Mouse (Mus musculus) CH12.LX (cell line): Measurements from ENCODE around the gene Kbtbd7. TPM values are rescaled to one million over a fixed set of nuclear protein-coding genes. Genes with fewer than 3 reads are reported as not detected.

ENCODE experiments used
- DNase-seq: peaks from one replicate; pipeline ENCODE4 v3.0.0-alpha.2; 2013; ENCODE audit errors: extremely low read depth
- H3K27ac ChIP-seq: 2 replicates; pipeline ENCODE4 v1.5.1; 2012; ENCODE audit warnings: low read depth, mild to moderate bottlenecking, control low read depth, moderate library complexity; ENCODE audit not compliant: insufficient read depth
- H3K27me3 ChIP-seq: replicated peaks from 2 replicates; pipeline ENCODE3; 2012; ENCODE audit warnings: inconsistent platforms
- H3K36me3 ChIP-seq, 2 experiments: replicated peaks in 1 of 2; 2 replicates each; pipeline versions ENCODE3 to v1.6.1; 2012; ENCODE audit warnings: inconsistent platforms in 1 of 2, low read length in 1 of 2, mild to moderate bottlenecking in 1 of 2, mixed read lengths in 1 of 2, moderate library complexity in 1 of 2; ENCODE audit not compliant: control insufficient read depth in 1 of 2, insufficient read depth in 1 of 2
- H3K4me1 ChIP-seq, 2 experiments: 2 replicates each; pipeline ENCODE4 v1.6.1; 2012; ENCODE audit warnings: inconsistent platforms in 1 of 2, moderate library complexity in 1 of 2; ENCODE audit not compliant: insufficient read depth in 2 of 2, control insufficient read depth in 1 of 2
- H3K4me2 ChIP-seq: 2 replicates; pipeline ENCODE4 v1.6.1; 2012; ENCODE audit warnings: low read depth, mild to moderate bottlenecking, control low read depth; ENCODE audit not compliant: poor library complexity, insufficient read depth, severe bottlenecking
- H3K4me3 ChIP-seq, 3 experiments: fragments of 150-350 bp in 1 of 3; sonication (generic) in 1 of 3; replicated peaks in 1 of 3; 2 replicates each; pipeline versions ENCODE3 to v1.5.1; 2011 to 2012; ENCODE audit warnings: low read depth in 2 of 3, low read length in 2 of 3, mild to moderate bottlenecking in 2 of 3, moderate library complexity in 2 of 3, control low read depth in 1 of 3, improper control_type of control experiment in 1 of 3, inconsistent platforms in 1 of 3, mixed read lengths in 1 of 3; ENCODE audit not compliant: poor library complexity in 1 of 3
- H3K79me2 ChIP-seq: replicated peaks from 2 replicates; pipeline ENCODE4 v1.6.1; 2012; ENCODE audit warnings: mild to moderate bottlenecking, moderate library complexity; ENCODE audit not compliant: control insufficient read depth, poor library complexity, insufficient read depth, severe bottlenecking; ENCODE audit errors: extremely low read depth
- H3K9ac ChIP-seq: 2 replicates; pipeline ENCODE4 v1.6.1; 2012; ENCODE audit warnings: low read depth, mild to moderate bottlenecking, control low read depth, moderate library complexity; ENCODE audit not compliant: insufficient read depth
- H3K9me3 ChIP-seq: replicated peaks from 2 replicates; pipeline ENCODE3; 2012; ENCODE audit warnings: low read length, inconsistent platforms, mixed read lengths
- BHLHE40 ChIP-seq: IDR thresholded peaks from 2 replicates; pipeline ENCODE4 v1.6.1; 2011; ENCODE audit warnings: mild to moderate bottlenecking, low read depth, low read length, improper control_type of control experiment
- CHD1 ChIP-seq: IDR thresholded peaks from 2 replicates; pipeline ENCODE4 v1.6.1; 2012; ENCODE audit warnings: low read depth, low read length, improper control_type of control experiment, inconsistent platforms
- CHD2 ChIP-seq: IDR thresholded peaks from 2 replicates; pipeline ENCODE4 v1.6.1; 2011; ENCODE audit warnings: low read length, improper control_type of control experiment
- CTCF ChIP-seq, 2 experiments: IDR thresholded peaks in 1 of 2; conservative IDR thresholded peaks in 1 of 2; 2 replicates each; pipeline ENCODE4 v1.5.1; 2011 to 2012; ENCODE audit warnings: low read depth in 2 of 2, low read length in 2 of 2, improper control_type of control experiment in 1 of 2, inconsistent platforms in 1 of 2, mild to moderate bottlenecking in 1 of 2, moderate library complexity in 1 of 2
- E2F4 ChIP-seq: IDR thresholded peaks from 2 replicates; pipeline ENCODE4 v1.6.1; 2011; ENCODE audit warnings: low read depth, low read length, improper control_type of control experiment; ENCODE audit not compliant: insufficient replicate concordance
- ELF1 ChIP-seq: IDR thresholded peaks from 2 replicates; pipeline ENCODE4 v1.6.1; 2014; ENCODE audit warnings: low read depth, mild to moderate bottlenecking, inconsistent platforms, low read length, improper control_type of control experiment
- EP300 ChIP-seq: IDR thresholded peaks from 2 replicates; pipeline ENCODE4 v1.6.1; 2011; ENCODE audit warnings: low read length, improper control_type of control experiment
- ETS1 ChIP-seq: conservative IDR thresholded peaks from 2 replicates; pipeline ENCODE4 v1.6.1; 2012; ENCODE audit warnings: low read depth, mild to moderate bottlenecking, inconsistent platforms, low read length, improper control_type of control experiment, moderate library complexity
- GABPA ChIP-seq: IDR thresholded peaks from 2 replicates; pipeline ENCODE4 v1.6.1; 2012; ENCODE audit warnings: low read depth, low read length, improper control_type of control experiment, inconsistent platforms; ENCODE audit not compliant: insufficient replicate concordance
- HCFC1 ChIP-seq: IDR thresholded peaks from 2 replicates; pipeline ENCODE4 v1.6.1; 2012; ENCODE audit warnings: low read depth, mild to moderate bottlenecking, inconsistent platforms, low read length, improper control_type of control experiment
- IRF4 ChIP-seq: IDR thresholded peaks from 2 replicates; pipeline ENCODE4 v1.6.1; 2014; ENCODE audit warnings: low read depth, mild to moderate bottlenecking, inconsistent platforms, low read length, improper control_type of control experiment
- JUN ChIP-seq: IDR thresholded peaks from 2 replicates; pipeline ENCODE4 v1.6.1; 2011; ENCODE audit warnings: low read depth, mild to moderate bottlenecking, low read length, improper control_type of control experiment, moderate library complexity; ENCODE audit not compliant: insufficient read depth
- JUND ChIP-seq: conservative IDR thresholded peaks from 2 replicates; pipeline ENCODE4 v1.6.1; 2011; ENCODE audit warnings: low read depth, low read length, improper control_type of control experiment
- KAT2A ChIP-seq: IDR thresholded peaks from 2 replicates; pipeline ENCODE4 v1.6.1; 2012; ENCODE audit warnings: low read length, improper control_type of control experiment, inconsistent platforms; ENCODE audit not compliant: insufficient replicate concordance
- MAFK ChIP-seq: IDR thresholded peaks from 2 replicates; pipeline ENCODE4 v1.6.1; 2011; ENCODE audit warnings: low read length, improper control_type of control experiment; ENCODE audit not compliant: insufficient replicate concordance
- MAX ChIP-seq: IDR thresholded peaks from 2 replicates; pipeline ENCODE4 v1.6.1; 2011; ENCODE audit warnings: low read length, improper control_type of control experiment
- MAZ ChIP-seq: IDR thresholded peaks from 2 replicates; pipeline ENCODE4 v1.6.1; 2012; ENCODE audit warnings: low read depth, mild to moderate bottlenecking, inconsistent platforms, low read length, improper control_type of control experiment, moderate library complexity
- MEF2A ChIP-seq: IDR thresholded peaks from 2 replicates; pipeline ENCODE4 v1.6.1; 2014; ENCODE audit warnings: low read depth, mild to moderate bottlenecking, inconsistent platforms, low read length, improper control_type of control experiment, borderline replicate concordance
- MXI1 ChIP-seq: IDR thresholded peaks from 2 replicates; pipeline ENCODE4 v1.6.1; 2011; ENCODE audit warnings: mild to moderate bottlenecking, low read depth, low read length, improper control_type of control experiment
- MYC ChIP-seq: IDR thresholded peaks from 2 replicates; pipeline ENCODE4 v1.6.1; 2011; ENCODE audit warnings: low read depth, mild to moderate bottlenecking, improper control_type of control experiment, low read length
- NELFE ChIP-seq: IDR thresholded peaks from 2 replicates; pipeline ENCODE4 v1.6.1; 2011; ENCODE audit warnings: low read depth, low read length, improper control_type of control experiment
- NRF1 ChIP-seq: IDR thresholded peaks from 2 replicates; pipeline ENCODE4 v1.6.1; 2014; ENCODE audit warnings: low read depth, mild to moderate bottlenecking, inconsistent platforms, low read length, improper control_type of control experiment, moderate library complexity
- PAX5 ChIP-seq: IDR thresholded peaks from 2 replicates; pipeline ENCODE4 v1.6.1; 2012; ENCODE audit warnings: low read length, inconsistent platforms, mixed read lengths
- POLR2AphosphoS2 ChIP-seq: IDR thresholded peaks from 2 replicates; pipeline ENCODE4 v1.6.1; 2011; ENCODE audit warnings: low read depth, low read length, improper control_type of control experiment
- RAD21 ChIP-seq: IDR thresholded peaks from 2 replicates; pipeline ENCODE4 v1.6.1; 2011; ENCODE audit warnings: low read depth, mild to moderate bottlenecking, low read length, improper control_type of control experiment, moderate library complexity
- RCOR1 ChIP-seq: conservative IDR thresholded peaks from 2 replicates; pipeline ENCODE4 v1.6.1; 2012; ENCODE audit warnings: low read depth, mild to moderate bottlenecking, inconsistent platforms, low read length, improper control_type of control experiment
- SIN3A ChIP-seq: IDR thresholded peaks from 2 replicates; pipeline ENCODE4 v1.6.1; 2012; ENCODE audit warnings: low read length, improper control_type of control experiment, inconsistent platforms
- SMC3 ChIP-seq: IDR thresholded peaks from 2 replicates; pipeline ENCODE4 v1.6.1; 2011; ENCODE audit warnings: low read depth, low read length, improper control_type of control experiment
- TBP ChIP-seq: conservative IDR thresholded peaks from 2 replicates; pipeline ENCODE4 v1.6.1; 2011; ENCODE audit warnings: low read depth, low read length, improper control_type of control experiment
- TCF12 ChIP-seq: IDR thresholded peaks from 2 replicates; pipeline ENCODE4 v1.6.1; 2014; ENCODE audit warnings: low read depth, mild to moderate bottlenecking, inconsistent platforms, low read length, improper control_type of control experiment
- UBTF ChIP-seq: IDR thresholded peaks from 2 replicates; pipeline ENCODE4 v1.6.1; 2012; ENCODE audit warnings: low read depth, mild to moderate bottlenecking, inconsistent platforms, low read length, improper control_type of control experiment, moderate library complexity
- USF1 ChIP-seq: IDR thresholded peaks from 2 replicates; pipeline ENCODE4 v1.6.1; 2014; ENCODE audit warnings: low read depth, mild to moderate bottlenecking, inconsistent platforms, low read length, improper control_type of control experiment
- USF2 ChIP-seq: conservative IDR thresholded peaks from 2 replicates; pipeline ENCODE4 v1.6.1; 2011; ENCODE audit warnings: low read depth, low read length, improper control_type of control experiment
- ZC3H11A ChIP-seq: IDR thresholded peaks from 2 replicates; pipeline ENCODE4 v1.6.1; 2012; ENCODE audit warnings: low read depth, mild to moderate bottlenecking, inconsistent platforms, low read length, improper control_type of control experiment
- ZKSCAN1 ChIP-seq: IDR thresholded peaks from 2 replicates; pipeline ENCODE4 v1.6.1; 2012; ENCODE audit warnings: low read depth, inconsistent platforms, low read length, improper control_type of control experiment, borderline replicate concordance
- ZMIZ1 ChIP-seq: IDR thresholded peaks from 2 replicates; pipeline ENCODE4 v1.6.1; 2012; ENCODE audit warnings: low read depth, mild to moderate bottlenecking, inconsistent platforms, low read length, improper control_type of control experiment
- dilution Hi-C: fragments of 300-500 bp; cut with MboI; formaldehyde crosslinking; loops from 2 replicates; pipeline ENCODE4 v1.14.3; 2020; ENCODE audit warnings: low sequenced_read_pairs; ENCODE audit not compliant: extremely low pct_unique_long_range_greater_than_20kb, extremely low pct_ligation_motif_present
- in situ Hi-C: fragments of 300-500 bp; cut with MboI; formaldehyde crosslinking; loops from 3 replicates; pipeline ENCODE4 v1.14.3; 2019; ENCODE audit warnings: low sequenced_read_pairs, low pct_ligation_motif_present, low pct_unique_long_range_greater_than_20kb, mixed read lengths
- polyA plus RNA-seq: library from polyadenylated mRNA; unstranded; fragments of >175 nt; gene quantifications from 2 replicates; pipeline ENCODE4 v1.2.1, GENCODE M21; 2012; ENCODE audit warnings: low read depth; ENCODE audit not compliant: insufficient read length
- total RNA-seq, 2 experiments: library from RNA; depleted of rRNA; stranded (reverse); fragments of 300-350 nt in 1 of 2; fragments of >200 nt in 1 of 2; gene quantifications; 2 replicates each; pipeline ENCODE4 v1.2.3; 2012 to 2014

Kbtbd7 gene
- total and polyA plus RNA-seq, 3 experiments, result 1.9 to 2.7 (median 2.6) TPM

DNA sequence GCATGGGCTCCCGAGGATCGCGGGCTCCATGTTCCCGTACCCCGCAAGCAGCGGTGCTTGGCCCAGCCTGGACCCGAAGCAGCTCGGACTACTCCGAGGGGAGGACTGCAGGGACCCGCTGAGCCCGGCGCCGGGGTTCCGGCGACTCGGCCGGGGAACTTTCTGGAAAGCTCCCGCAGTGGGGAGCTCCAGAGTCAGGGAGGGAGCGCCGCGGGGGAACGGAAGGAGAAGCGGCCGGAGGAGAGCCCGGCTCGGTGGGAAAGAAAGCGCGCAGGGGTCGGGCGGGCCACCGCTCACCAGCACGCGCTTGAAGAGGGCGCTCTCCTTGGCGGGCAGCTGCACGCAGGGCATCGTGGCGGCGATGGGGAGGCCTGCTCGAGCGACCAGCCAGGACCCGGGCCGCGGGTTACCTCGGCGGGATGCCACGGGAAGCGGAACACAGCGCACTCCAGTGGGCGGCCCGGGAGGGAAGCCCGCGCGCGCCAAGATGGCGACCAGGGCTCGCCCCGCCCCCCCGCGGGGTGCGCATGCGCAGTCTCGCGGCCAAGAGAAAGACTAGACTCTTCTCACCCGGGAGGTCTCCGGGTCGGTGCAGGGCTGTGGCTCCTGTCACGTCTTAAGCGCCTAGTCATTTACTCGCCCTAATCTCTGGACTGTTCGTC is 35.9 kb upstream of the Kbtbd7 start, which contains the start of gene Naa16 (continued):
- TF ChIP-seq USF1 (no peak), CHD2 (no peak), NELFE (peak; percentile 93), ELF1 (peak; percentile 72), IRF4 (no peak; the same call in none of the 2 replicates)
- TF ChIP-seq, all 38 proteins: peak for 15

DNA sequence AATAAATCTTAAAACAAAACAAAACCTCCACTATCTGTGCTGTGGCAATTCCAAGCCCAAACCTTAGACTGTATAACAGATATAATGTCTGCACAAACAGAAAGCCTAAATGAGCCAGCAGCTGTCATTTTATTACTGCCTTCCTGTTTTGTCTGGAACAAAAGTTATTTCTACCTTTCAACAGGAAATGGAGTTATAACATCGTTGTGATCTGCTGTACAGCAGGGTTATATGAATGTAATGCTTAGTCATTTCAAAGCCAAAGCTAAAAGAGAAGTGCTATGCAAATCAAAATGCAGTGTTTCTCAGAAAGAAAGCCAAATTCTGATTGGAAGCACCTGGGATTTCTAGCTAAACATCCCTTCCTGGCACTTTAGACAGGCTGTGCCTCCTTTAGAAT is 33.0 kb upstream of the Kbtbd7 start:
- no peak overlapping the region for H3K4me3 ChIP-seq
- in situ Hi-C loops, result no loop called here
- peaks cover 4 to 17% of the 10 kb centered on the region in 2 experiments; a peak in 3 of 4 replicates for H3K4me1 ChIP-seq
- H3K27me3 ChIP-seq, result no peaks in the 10 kb centered on the region
- dilution Hi-C loops, result no loop called here
- no peak overlapping the region for H3K27ac ChIP-seq
- no peak overlapping the region for H3K4me2 ChIP-seq
- H3K9me3 ChIP-seq, result no peaks in the 10 kb centered on the region
- H3K36me3 ChIP-seq, result no peaks in the 10 kb centered on the region
- H3K9ac ChIP-seq, result no peak overlapping the region; the same call in 1 of the 2 replicates
- DNase-seq, result peak; percentile 72
- H3K79me2 ChIP-seq, result peaks cover 20% of the 10 kb centered on the region
- no peak for TF ChIP-seq MXI1
- peak; percentile 61; the same call in 1 of the 2 replicates for TF ChIP-seq IRF4
- no peak for TF ChIP-seq GABPA
- TF ChIP-seq EP300, result peak; percentile 56; the same call in 1 of the 2 replicates
- TF ChIP-seq RAD21, result no peak
- no peak for TF ChIP-seq MAFK
- TF ChIP-seq POLR2AphosphoS2, result no peak
- no peak for TF ChIP-seq MYC
- peak; percentile 83 for TF ChIP-seq JUND
- no peak for TF ChIP-seq KAT2A
- no peak for TF ChIP-seq MAX
- TF ChIP-seq PAX5, result no peak
- TF ChIP-seq ZKSCAN1, result no peak
- TF ChIP-seq MAZ, result no peak
- TF ChIP-seq ELF1, result no peak
- TF ChIP-seq CTCF (conservative IDR thresholded peaks at IDR 0.05 in 1 of 2, IDR thresholded peaks at IDR 0.05 in 1 of 2; ENCODE audit: low read depth in 2 of 2, low read length in 2 of 2), result no peak
- TF ChIP-seq USF1, result no peak
- no peak for TF ChIP-seq SIN3A
- TF ChIP-seq HCFC1, result no peak
- 0 out of 2 replicates have a peak, but pooled peaks have one; percentile 34 for TF ChIP-seq TBP
- TF ChIP-seq CHD1, result no peak
- TF ChIP-seq RCOR1, result no peak
- TF ChIP-seq TCF12, result no peak
- no peak for TF ChIP-seq ZMIZ1
- TF ChIP-seq NRF1, result no peak
- TF ChIP-seq E2F4, result no peak
- TF ChIP-seq USF2, result no peak
- no peak for TF ChIP-seq UBTF
- peak; percentile 56 for TF ChIP-seq JUN
- TF ChIP-seq BHLHE40, result no peak
- TF ChIP-seq CHD2, result no peak
- TF ChIP-seq MEF2A, result peak; percentile 54; the same call in 1 of the 2 replicates
- TF ChIP-seq SMC3, result no peak
- TF ChIP-seq ZC3H11A, result no peak
- TF ChIP-seq ETS1, result peak; percentile 44; the same call in 1 of the 2 replicates
